Mouse (Mus musculus): ENCODE results near the gene Lrrc47. TPM values are rescaled to one million over a fixed set of nuclear protein-coding genes. Genes with fewer than 3 reads are reported as not detected.
A peak's percentile ranks its signal among the peaks of the same experiment; 100 is the strongest.

Lrrc47 gene
- polyA plus RNA-seq, 1 experiment from 2014 or later = 13.4 TPM

- H3K27me3 ChIP-seq = no peaks in the 10 kb centered on the region
- WGBS = 85% methylated on average over 8 of the region's 8 CpGs
- no peak overlapping the region for H3K4me2 ChIP-seq
- H3K4me1 ChIP-seq (replicated peaks) = no peaks in the 10 kb centered on the region
- peaks cover 80% of the 10 kb centered on the region for H3K36me3 ChIP-seq
- no peaks in the 10 kb centered on the region for H3K9me3 ChIP-seq (replicated peaks)
- no peak overlapping the region for H3K4me3 ChIP-seq
- no peak for ATAC-seq (replicated peaks; ENCODE audit: insufficient number of reproducible peaks, insufficient read depth, low FRiP score, low read depth)
- no peak overlapping the region for H3K27ac ChIP-seq
- no peak overlapping the region for H3K9ac ChIP-seq
These were observed 18.0 kb upstream of the Lrrc47 start for GRCm38 (mm10) chr4:153993505-153993904.

- Histone ChIP-seq H3K9ac (no peak overlapping the region), H3K27ac (no peak overlapping the region), H3K9me3 (replicated peaks) (no peaks in the 10 kb centered on the region), H3K36me3 (peaks cover 21% of the 10 kb centered on the region; the same call in 1 of the 2 replicates), H3K4me2 (no peak overlapping the region), H3K27me3 (no peaks in the 10 kb centered on the region), H3K4me3 (no peak overlapping the region), H3K4me1 (replicated peaks) (no peaks in the 10 kb centered on the region)
- WGBS = 85% methylated on average over 5 of the region's 5 CpGs
- no peak for ATAC-seq (replicated peaks; ENCODE audit: insufficient number of reproducible peaks, insufficient read depth, low FRiP score, low read depth)
These were observed 6.0 kb upstream of the Lrrc47 start for GRCm38 (mm10) chr4:154005488-154005887.

- H3K27me3 ChIP-seq = no peaks in the 10 kb centered on the region
- no peaks in the 10 kb centered on the region for H3K9me3 ChIP-seq (replicated peaks)
- WGBS = 89% methylated on average over 6 of the region's 6 CpGs
- no peak overlapping the region for H3K9ac ChIP-seq
- peaks cover 21% of the 10 kb centered on the region; the same call in 1 of the 2 replicates for H3K36me3 ChIP-seq
- ATAC-seq (replicated peaks; ENCODE audit: insufficient number of reproducible peaks, insufficient read depth, low FRiP score, low read depth) = no peak
- H3K27ac ChIP-seq = no peak overlapping the region
- no peak overlapping the region for H3K4me2 ChIP-seq
- H3K4me1 ChIP-seq (replicated peaks) = 0 out of 2 replicates have a peak, but pooled peaks cover 5% of the 10 kb centered on the region
- H3K4me3 ChIP-seq = no peak overlapping the region
These were observed 5.3 kb upstream of the Lrrc47 start for GRCm38 (mm10) chr4:154006264-154006663.

GRCm38 (mm10) chr4:154007759-154008158, 3.8 kb upstream of the Lrrc47 start:
- no peaks in the 10 kb centered on the region for H3K9me3 ChIP-seq (replicated peaks)
- 60% methylated on average over 4 of the region's 4 CpGs for WGBS
- peaks cover 11% of the 10 kb centered on the region for H3K4me1 ChIP-seq (replicated peaks)
- H3K27ac ChIP-seq = no peak overlapping the region
- H3K9ac ChIP-seq = no peak overlapping the region
- ATAC-seq (replicated peaks; ENCODE audit: insufficient number of reproducible peaks, insufficient read depth, low FRiP score, low read depth) = no peak
- peaks cover 21% of the 10 kb centered on the region; the same call in 1 of the 2 replicates for H3K36me3 ChIP-seq
- no peak overlapping the region for H3K4me3 ChIP-seq
- H3K4me2 ChIP-seq = no peak overlapping the region
- H3K27me3 ChIP-seq = no peaks in the 10 kb centered on the region

- Histone ChIP-seq H3K36me3 (peaks cover 14% of the 10 kb centered on the region; the same call in 1 of the 2 replicates), H3K27ac (peak overlapping the region; percentile 57; the same call in 1 of the 2 replicates), H3K4me3 (peak overlapping the region; percentile 76), H3K4me2 (peak overlapping the region; percentile 96), H3K4me1 (replicated peaks) (peaks cover 25% of the 10 kb centered on the region), H3K9ac (peak overlapping the region; percentile 87), H3K9me3 (replicated peaks) (no peaks in the 10 kb centered on the region), H3K27me3 (no peaks in the 10 kb centered on the region)
- WGBS = 29% methylated on average over 13 of the region's 13 CpGs
- ATAC-seq (replicated peaks; ENCODE audit: insufficient number of reproducible peaks, insufficient read depth, low FRiP score, low read depth) = no peak
These were observed 455 bp upstream of the Lrrc47 start for GRCm38 (mm10) chr4:154010907-154011645.

- Histone ChIP-seq H3K4me1 (replicated peaks) (peaks cover 25% of the 10 kb centered on the region), H3K27ac (peak overlapping the region; percentile 57), H3K4me2 (peak overlapping the region; percentile 96), H3K27me3 (no peaks in the 10 kb centered on the region), H3K9ac (peak overlapping the region; percentile 87), H3K4me3 (peak overlapping the region; percentile 76), H3K36me3 (peaks cover 18% of the 10 kb centered on the region), H3K9me3 (replicated peaks) (no peaks in the 10 kb centered on the region)
- ATAC-seq (replicated peaks; ENCODE audit: insufficient number of reproducible peaks, insufficient read depth, low FRiP score, low read depth) = no peak
- WGBS = under 1% methylated on average over 50 of the region's 55 CpGs
These were observed 776 bp downstream of the Lrrc47 start for GRCm38 (mm10) chr4:154012132-154012882.

- Histone ChIP-seq H3K27ac (no peak overlapping the region), H3K4me1 (replicated peaks) (peaks cover 25% of the 10 kb centered on the region), H3K4me3 (no peak overlapping the region), H3K4me2 (no peak overlapping the region), H3K36me3 (peaks cover 47% of the 10 kb centered on the region), H3K9me3 (replicated peaks) (no peaks in the 10 kb centered on the region), H3K27me3 (no peaks in the 10 kb centered on the region), H3K9ac (no peak overlapping the region)
- 87% methylated on average over 11 of the region's 11 CpGs for WGBS
- ATAC-seq (replicated peaks; ENCODE audit: insufficient number of reproducible peaks, insufficient read depth, low FRiP score, low read depth) = no peak
These were observed 3.9 kb downstream of the Lrrc47 start for GRCm38 (mm10) chr4:154015476-154015875.

GRCm38 (mm10) chr4:154019571-154019970, 8.0 kb downstream of the Lrrc47 start:
- no peak for ATAC-seq (replicated peaks; ENCODE audit: insufficient number of reproducible peaks, insufficient read depth, low FRiP score, low read depth)
- no peak overlapping the region for H3K27ac ChIP-seq
- 70% methylated on average over 7 of the region's 7 CpGs for WGBS
- no peak overlapping the region for H3K4me2 ChIP-seq
- no peaks in the 10 kb centered on the region for H3K9me3 ChIP-seq (replicated peaks)
- 0 out of 2 replicates have a peak, but pooled peaks cover 2% of the 10 kb centered on the region for H3K27me3 ChIP-seq
- peaks cover 59% of the 10 kb centered on the region for H3K36me3 ChIP-seq
- H3K4me3 ChIP-seq = no peak overlapping the region
- H3K9ac ChIP-seq = no peak overlapping the region
- peaks cover 28% of the 10 kb centered on the region for H3K4me1 ChIP-seq (replicated peaks)

GRCm38 (mm10) chr4:154021432-154021831, 9.9 kb downstream of the Lrrc47 start:
- H3K36me3 ChIP-seq = peaks cover 49% of the 10 kb centered on the region

GRCm38 (mm10) chr4:154022407-154022806, 10.9 kb downstream of the Lrrc47 start:
- Histone ChIP-seq H3K27ac (peak overlapping the region; percentile 60), H3K9me3 (replicated peaks) (no peaks in the 10 kb centered on the region), H3K27me3 (0 out of 2 replicates have a peak, but pooled peaks cover 7% of the 10 kb centered on the region), H3K36me3 (peaks cover 40% of the 10 kb centered on the region), H3K9ac (no peak overlapping the region), H3K4me2 (no peak overlapping the region), H3K4me1 (replicated peaks) (peaks cover 49% of the 10 kb centered on the region), H3K4me3 (no peak overlapping the region)
- no peak; the same call in 1 of the 2 replicates for ATAC-seq (replicated peaks; ENCODE audit: insufficient number of reproducible peaks, insufficient read depth, low FRiP score, low read depth)
- WGBS = 68% methylated on average over 4 of the region's 4 CpGs

More at GRCm38 (mm10) chr4:154021432-154021831, 9.9 kb downstream of the Lrrc47 start:
- Histone ChIP-seq H3K9ac (no peak overlapping the region), H3K4me1 (replicated peaks) (peaks cover 47% of the 10 kb centered on the region), H3K27me3 (0 out of 2 replicates have a peak, but pooled peaks cover 3% of the 10 kb centered on the region), H3K9me3 (replicated peaks) (no peaks in the 10 kb centered on the region), H3K27ac (no peak overlapping the region), H3K4me3 (no peak overlapping the region), H3K4me2 (no peak overlapping the region)
- ATAC-seq (replicated peaks; ENCODE audit: insufficient number of reproducible peaks, insufficient read depth, low FRiP score, low read depth) = no peak
- 78% methylated on average over 9 of the region's 9 CpGs for WGBS

GRCm38 (mm10) chr4:154022844-154023243, 11.3 kb downstream of the Lrrc47 start:
- Histone ChIP-seq H3K27ac (peak overlapping the region; percentile 60; the same call in 1 of the 2 replicates), H3K9me3 (replicated peaks) (no peaks in the 10 kb centered on the region), H3K4me1 (replicated peaks) (peaks cover 49% of the 10 kb centered on the region), H3K9ac (no peak overlapping the region), H3K4me2 (no peak overlapping the region), H3K36me3 (peaks cover 37% of the 10 kb centered on the region), H3K27me3 (peaks cover 12% of the 10 kb centered on the region; the same call in 1 of the 2 replicates), H3K4me3 (no peak overlapping the region)
- 36% methylated on average over 4 of the region's 4 CpGs for WGBS
- no peak for ATAC-seq (replicated peaks; ENCODE audit: insufficient number of reproducible peaks, insufficient read depth, low FRiP score, low read depth)

All from heart, embryonic 15.5 days (tissue).